Mouse (Mus musculus): Measurements from ENCODE around the gene Fam180a.

- TF ChIP-seq CTCF (IDR thresholded peaks at IDR 0.05; ENCODE audit: low read depth, low read length), result no peak
- TF ChIP-seq POLR2A (IDR thresholded peaks at IDR 0.05; ENCODE audit: borderline replicate concordance, low read depth, low read length), result no peak
Observed at GRCm38 (mm10) chr6:35330834-35331233, 4.9 kb upstream of the Fam180a start.
